8 mouse cellular contexts compared by ENCODE assay signal in the genomic region with DNA sequence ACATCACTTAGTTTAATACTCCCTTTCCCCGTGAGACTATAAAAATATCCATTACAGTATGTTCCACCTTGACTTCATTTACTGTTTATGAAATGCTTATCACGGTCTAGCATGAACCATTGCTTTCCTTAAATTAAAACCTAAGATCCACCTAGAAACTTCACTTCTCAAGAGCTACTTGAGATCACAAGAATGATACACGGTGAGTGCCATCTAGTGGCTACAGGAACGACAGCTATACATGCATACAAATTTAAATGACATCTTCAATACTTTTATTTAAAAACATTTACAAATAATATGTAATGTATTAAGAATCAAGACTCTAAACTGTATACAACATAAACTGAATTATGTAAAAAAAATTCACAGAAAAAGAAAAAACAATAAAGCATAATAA. TPM values are rescaled to one million over a fixed set of nuclear protein-coding genes. Genes with fewer than 3 reads are reported as not detected.
A peak's percentile ranks its signal among the peaks of the same experiment; 100 is the strongest.
DNase-seq lines count a peak whose midpoint lies in the region; ATAC-seq and TF ChIP-seq lines count a peak whose summit lies in the region.

No protein-coding gene starts in this region.

- TF ChIP-seq CTCF in lung, postnatal 0 days (IDR thresholded peaks at IDR 0.05), result peak; percentile 75

- no peaks in the 10 kb centered on the region for H3K4me1 ChIP-seq in lung, postnatal 0 days (ENCODE audit: insufficient read depth, low read depth, low read length)

- 35% methylated on average over 4 of the region's 4 CpGs for WGBS in lung, postnatal 0 days

- no peak overlapping the region for H3K4me3 ChIP-seq in lung, postnatal 0 days (ENCODE audit: low read depth, low read length)

- H3K9me3 ChIP-seq in lung, postnatal 0 days (ENCODE audit: low read length), result no peaks in the 10 kb centered on the region

- ATAC-seq in lung, postnatal 0 days, result peak; percentile 57

- no peak overlapping the region for H3K4me2 ChIP-seq in lung, postnatal 0 days (replicated peaks; ENCODE audit: low read depth, low read length)

- H3K9ac ChIP-seq in lung, postnatal 0 days (replicated peaks; ENCODE audit: low read depth), result no peak overlapping the region

- no peak for TF ChIP-seq EP300 in lung, postnatal 0 days (IDR thresholded peaks at IDR 0.05)

- DNase-seq in cerebellum, adult 18-20 months, result peak; percentile 22 to 48
- DNase-seq in cerebellum, adult 11-12 months, result no peak
- DNase-seq in layer of hippocampus, adult 11-12 months (ENCODE audit: low spot score), result peak; percentile 30
- no peak for DNase-seq in layer of hippocampus, adult 8-10 months (ENCODE audit: low spot score in 2 of 2)
- DNase-seq in T-cell, adult 2 months (ENCODE audit: low spot score), result peak; percentile 48
- DNase-seq in lung, postnatal 0 days (ENCODE audit: low spot score), result peak; percentile 87
- no peak for DNase-seq in gastrocnemius, postnatal 10 days
- no peak for DNase-seq in ovary, postnatal 36 days (ENCODE audit: low spot score)

- no peaks in the 10 kb centered on the region for H3K36me3 ChIP-seq in lung, postnatal 0 days (ENCODE audit: insufficient read depth, low read length)

- H3K27me3 ChIP-seq in lung, postnatal 0 days (replicated peaks; ENCODE audit: insufficient read depth, low read length), result no peaks in the 10 kb centered on the region

- H3K27ac ChIP-seq in lung, postnatal 0 days (ENCODE audit: low read length), result no peak overlapping the region

RNA-seq across cellular contexts. Expression of a gene that starts 12.7 kb away (rescaled TPM):
- total RNA-seq in layer of hippocampus, adult 8-10 months (2022), result 10 to 100 TPM; 16.1 to 23.4 (median 21.3) TPM
- 24.5 and 33.0 TPM in 2 replicates for polyA plus RNA-seq in lung, postnatal 0 days (2015; fragmentation: Nextera tagmentation; extraction: Ambion mirVana)
- total RNA-seq in gastrocnemius, postnatal 10 days (2021), result 10 to 100 TPM; 12.7 to 16.6 TPM

RNA-seq across cellular contexts. Expression of a gene that starts 43.6 kb away (rescaled TPM):
- 10 to 100 TPM; 53.2 to 55.8 (median 54.1) TPM for total RNA-seq in layer of hippocampus, adult 8-10 months (2022)
- 36.9 and 45.6 TPM in 2 replicates for polyA plus RNA-seq in lung, postnatal 0 days (2015; fragmentation: Nextera tagmentation; extraction: Ambion mirVana)
- 10 to 100 TPM; 19.8 to 24.8 TPM for total RNA-seq in gastrocnemius, postnatal 10 days (2021)

RNA-seq across cellular contexts. Expression of a gene that starts 44.4 kb away (rescaled TPM):
- 1 to 10 TPM; 1.1 to 2.2 (median 1.4) TPM for total RNA-seq in layer of hippocampus, adult 8-10 months (2022)
- 35.2 and 41.5 TPM in 2 replicates for polyA plus RNA-seq in lung, postnatal 0 days (2015; fragmentation: Nextera tagmentation; extraction: Ambion mirVana)
- 1 to 10 TPM in 1 of 2 experiments, under 1 TPM in 1; 0.85 to 1.5 TPM for total RNA-seq in gastrocnemius, postnatal 10 days (2021)

Comparison
In these comparisons a context has a peak if more than half of its experiments do, and no peak if none do; other contexts are left out.
1. DNase-seq: peak in cerebellum, adult 18-20 months (2 of 2), layer of hippocampus, adult 11-12 months (single experiment), T-cell, adult 2 months (single experiment) and lung, postnatal 0 days (single experiment); none in cerebellum, adult 11-12 months (single experiment), layer of hippocampus, adult 8-10 months (0 of 2), gastrocnemius, postnatal 10 days (single experiment) and ovary, postnatal 36 days (single experiment).